ENCODE assay signal across 11 mouse cellular contexts in genomic region chr4:128841259-128841658, GRCm38 (mm10). TPM values are rescaled to one million over a fixed set of nuclear protein-coding genes. Genes with fewer than 3 reads are reported as not detected.
A peak's percentile ranks its signal among the peaks of the same experiment; 100 is the strongest.
DNase-seq lines count a peak whose midpoint lies in the region; ATAC-seq and TF ChIP-seq lines count a peak whose summit lies in the region.
"Had no signal": no experiment of that assay in that cellular context is flagged by ENCODE, and none has a peak within 500 bp of the region (broad histone marks: within the 10 kb centered on the region; RNA-seq: fewer than 3 reads in every experiment).

No protein-coding gene starts in this region.

- no peaks in the 10 kb centered on the region for H3K36me3 ChIP-seq in forebrain, embryonic 10.5 days (replicated peaks)
- no peaks in the 10 kb centered on the region for H3K36me3 ChIP-seq in forebrain, embryonic 12.5 days (replicated peaks)
- H3K36me3 ChIP-seq in CH12.LX (replicated peaks in 1 of 2; ENCODE audit: control insufficient read depth in 1 of 2, insufficient read depth in 1 of 2, low read length in 1 of 2) = no peaks in the 10 kb centered on the region
- no peaks in the 10 kb centered on the region for H3K36me3 ChIP-seq in embryonic facial prominence, embryonic 14.5 days (ENCODE audit: control insufficient read depth, insufficient read depth, low read length)

- 0 out of 2 replicates have a peak overlapping the region, but pooled peaks have one; percentile 8 for H3K27ac ChIP-seq in forebrain, embryonic 10.5 days
- no peak overlapping the region for H3K27ac ChIP-seq in forebrain, embryonic 12.5 days
- H3K27ac ChIP-seq in CH12.LX (ENCODE audit: insufficient read depth, low read depth) = no peak overlapping the region
- no peak overlapping the region for H3K27ac ChIP-seq in embryonic facial prominence, embryonic 14.5 days (replicated peaks; ENCODE audit: low read depth, low read length)
- H3K27ac ChIP-seq: liver, embryonic 14.5 days had no signal

- in situ Hi-C loops in CH12.LX (cut with MboI; ENCODE audit: low pct_ligation_motif_present, low pct_unique_long_range_greater_than_20kb, low sequenced_read_pairs) = no loop called here

- H3K4me3 ChIP-seq in forebrain, embryonic 10.5 days = no peak overlapping the region
- H3K4me3 ChIP-seq in forebrain, embryonic 12.5 days (replicated peaks) = no peak overlapping the region
- no peak overlapping the region for H3K4me3 ChIP-seq in CH12.LX (replicated peaks in 1 of 3; ENCODE audit: low read depth in 2 of 3, low read length in 2 of 3, poor library complexity in 1 of 3)
- no peak overlapping the region for H3K4me3 ChIP-seq in embryonic facial prominence, embryonic 14.5 days (ENCODE audit: low read depth, low read length)
- H3K4me3 ChIP-seq: myocyte had no signal

- no peak for DNase-seq in forebrain, embryonic 10.5 days (ENCODE audit: extremely low spot score, low spot score)
- DNase-seq in kidney, postnatal 14 days = peak; percentile 14
- no peak for DNase-seq in kidney, adult 11 months
- no peak for DNase-seq in CH12.LX (ENCODE audit: extremely low read depth)
- peak; percentile 33 for DNase-seq in embryonic facial prominence, embryonic 14.5 days (ENCODE audit: low spot score)
- no peak for DNase-seq in layer of hippocampus, adult 11-12 months (ENCODE audit: low spot score)
- DNase-seq in c-Kit-positive CD71-positive TER-119-positive erythroid progenitor cells, embryonic 14.5 days (ENCODE audit: low spot score) = no peak

- H3K27me3 ChIP-seq in forebrain, embryonic 10.5 days (ENCODE audit: poor library complexity, severe bottlenecking) = no peaks in the 10 kb centered on the region
- no peaks in the 10 kb centered on the region for H3K27me3 ChIP-seq in forebrain, embryonic 12.5 days
- H3K27me3 ChIP-seq in CH12.LX (replicated peaks) = no peaks in the 10 kb centered on the region
- no peaks in the 10 kb centered on the region for H3K27me3 ChIP-seq in embryonic facial prominence, embryonic 14.5 days (replicated peaks; ENCODE audit: control insufficient read depth, insufficient read depth, low read length)

- no peaks in the 10 kb centered on the region for H3K79me2 ChIP-seq in CH12.LX (replicated peaks; ENCODE audit: control insufficient read depth, extremely low read depth, insufficient read depth, poor library complexity, severe bottlenecking)

- peaks cover 55% of the 10 kb centered on the region for H3K4me1 ChIP-seq in forebrain, embryonic 10.5 days
- H3K4me1 ChIP-seq in forebrain, embryonic 12.5 days = peaks cover 39% of the 10 kb centered on the region
- H3K4me1 ChIP-seq in CH12.LX (ENCODE audit: control insufficient read depth in 1 of 2, insufficient read depth in 2 of 2) = peaks cover 13 to 31% of the 10 kb centered on the region in 2 experiments
- H3K4me1 ChIP-seq in embryonic facial prominence, embryonic 14.5 days (ENCODE audit: control insufficient read depth, insufficient read depth, low read length) = peaks cover 25% of the 10 kb centered on the region

- 75% methylated on average over 8 of the region's 8 CpGs for WGBS in forebrain, embryonic 10.5 days
- 50% methylated on average over 8 of the region's 8 CpGs for WGBS in forebrain, embryonic 12.5 days
- 58% methylated on average over 8 of the region's 8 CpGs for WGBS in embryonic facial prominence, embryonic 14.5 days

- no peak for TF ChIP-seq CTCF in CH12.LX (conservative IDR thresholded peaks at IDR 0.05 in 1 of 2, IDR thresholded peaks at IDR 0.05 in 1 of 2; ENCODE audit: low read depth in 2 of 2, low read length in 2 of 2)

- no peak for TF ChIP-seq RAD21 in CH12.LX (IDR thresholded peaks at IDR 0.05; ENCODE audit: low read depth, low read length)

- no peak for TF ChIP-seq POLR2A in CH12.LX (IDR thresholded peaks at IDR 0.05; ENCODE audit: low read depth, low read length)

- H3K9ac ChIP-seq in forebrain, embryonic 12.5 days = no peak overlapping the region
- H3K9ac ChIP-seq in CH12.LX (ENCODE audit: insufficient read depth, low read depth) = no peak overlapping the region
- no peak overlapping the region for H3K9ac ChIP-seq in embryonic facial prominence, embryonic 14.5 days (ENCODE audit: low read depth, low read length)
- H3K9ac ChIP-seq: liver, embryonic 14.5 days had no signal

- no peak for TF ChIP-seq EP300 in CH12.LX (IDR thresholded peaks at IDR 0.05; ENCODE audit: low read length)

- ATAC-seq in forebrain, embryonic 12.5 days (ENCODE audit: low FRiP score) = no peak
- no peak; the same call in 1 of the 2 replicates for ATAC-seq in embryonic facial prominence, embryonic 14.5 days (ENCODE audit: low read depth)
- ATAC-seq: intestine, embryonic 16.5 days had no signal

- dilution Hi-C loops in CH12.LX (cut with MboI; ENCODE audit: extremely low pct_ligation_motif_present, extremely low pct_unique_long_range_greater_than_20kb, low sequenced_read_pairs) = no loop called here

- H3K9me3 ChIP-seq in forebrain, embryonic 10.5 days = no peaks in the 10 kb centered on the region
- H3K9me3 ChIP-seq in forebrain, embryonic 12.5 days = no peaks in the 10 kb centered on the region
- no peaks in the 10 kb centered on the region for H3K9me3 ChIP-seq in CH12.LX (replicated peaks; ENCODE audit: low read length)
- H3K9me3 ChIP-seq in embryonic facial prominence, embryonic 14.5 days (ENCODE audit: control insufficient read depth, low read length) = no peaks in the 10 kb centered on the region

- H3K4me2 ChIP-seq in forebrain, embryonic 12.5 days = no peak overlapping the region
- H3K4me2 ChIP-seq in CH12.LX (ENCODE audit: insufficient read depth, low read depth, poor library complexity, severe bottlenecking) = peak overlapping the region; percentile 74
- no peak overlapping the region for H3K4me2 ChIP-seq in embryonic facial prominence, embryonic 14.5 days (ENCODE audit: low read depth, low read length)

TF ChIP-seq in CH12.LX, 34 proteins besides CTCF, POLR2A, EP300 and RAD21:
- TF ChIP-seq USF2 (conservative IDR thresholded peaks at IDR 0.05; ENCODE audit: low read depth, low read length) (peak; percentile 59), JUN (IDR thresholded peaks at IDR 0.05; ENCODE audit: insufficient read depth, low read depth, low read length) (no peak), ZC3H11A (IDR thresholded peaks at IDR 0.05; ENCODE audit: low read depth, low read length) (no peak), MAX (IDR thresholded peaks at IDR 0.05; ENCODE audit: low read length) (no peak), NRF1 (IDR thresholded peaks at IDR 0.05; ENCODE audit: low read depth, low read length) (no peak), ZKSCAN1 (IDR thresholded peaks at IDR 0.05; ENCODE audit: borderline replicate concordance, low read depth, low read length) (no peak), MEF2A (IDR thresholded peaks at IDR 0.05; ENCODE audit: borderline replicate concordance, low read depth, low read length) (no peak), USF1 (IDR thresholded peaks at IDR 0.05; ENCODE audit: low read depth, low read length) (peak; percentile 69), MXI1 (IDR thresholded peaks at IDR 0.05; ENCODE audit: low read depth, low read length) (no peak), MYC (IDR thresholded peaks at IDR 0.05; ENCODE audit: low read depth, low read length) (no peak), TBP (conservative IDR thresholded peaks at IDR 0.05; ENCODE audit: low read depth, low read length) (no peak), TCF12 (IDR thresholded peaks at IDR 0.05; ENCODE audit: low read depth, low read length) (no peak), RCOR1 (conservative IDR thresholded peaks at IDR 0.05; ENCODE audit: low read depth, low read length) (no peak), UBTF (IDR thresholded peaks at IDR 0.05; ENCODE audit: low read depth, low read length) (no peak), ETS1 (conservative IDR thresholded peaks at IDR 0.05; ENCODE audit: low read depth, low read length) (no peak)

RNA-seq across cellular contexts. Expression of gene Zfp362, which starts 35.4 kb away (rescaled TPM):
- 37.1 and 37.3 TPM in 2 replicates for polyA plus RNA-seq in forebrain, embryonic 10.5 days (2016; fragmentation: Nextera tagmentation; extraction: Ambion mirVana)
- 41.9 and 43.7 TPM in 2 replicates for polyA plus RNA-seq in forebrain, embryonic 12.5 days (2016; fragmentation: Nextera tagmentation; extraction: Ambion mirVana)
- 16.1 and 17.8 TPM in 2 replicates for total RNA-seq in CH12.LX (2012; rRNA removed)
- total RNA-seq in CH12.LX (2014; rRNA removed) = 9.7 and 9.9 TPM in 2 replicates
- polyA plus RNA-seq in CH12.LX (2012; ENCODE audit: insufficient read length, low read depth) = 49.2 and 70.1 TPM in 2 replicates
- polyA plus RNA-seq in embryonic facial prominence, embryonic 14.5 days (2014; fragmentation: Nextera tagmentation; extraction: Ambion mirVana) = 28.6 and 34.0 TPM in 2 replicates

RNA-seq across cellular contexts. Expression of gene Trim62, which starts 42.1 kb away (rescaled TPM):
- polyA plus RNA-seq in forebrain, embryonic 10.5 days (2016; fragmentation: Nextera tagmentation; extraction: Ambion mirVana) = 6.8 and 7.4 TPM in 2 replicates
- polyA plus RNA-seq in forebrain, embryonic 12.5 days (2016; fragmentation: Nextera tagmentation; extraction: Ambion mirVana) = 12.5 and 12.6 TPM in 2 replicates
- total RNA-seq in CH12.LX (2012; rRNA removed) (0.98 and 1.1 TPM in 2 replicates), CH12.LX (2014; rRNA removed) (0.40 and 0.46 TPM in 2 replicates)
- polyA plus RNA-seq in CH12.LX (2012; ENCODE audit: insufficient read length, low read depth) = 1.8 and 2.7 TPM in 2 replicates
- 8.8 and 9.2 TPM in 2 replicates for polyA plus RNA-seq in embryonic facial prominence, embryonic 14.5 days (2014; fragmentation: Nextera tagmentation; extraction: Ambion mirVana)

Comparison
In these comparisons a context has a peak if more than half of its experiments do, and no peak if none do; other contexts are left out.
1. DNase-seq: peak in kidney, postnatal 14 days (single experiment) and embryonic facial prominence, embryonic 14.5 days (single experiment); none in forebrain, embryonic 10.5 days (single experiment), kidney, adult 11 months (single experiment), CH12.LX (single experiment), layer of hippocampus, adult 11-12 months (single experiment) and c-Kit-positive CD71-positive TER-119-positive erythroid progenitor cells, embryonic 14.5 days (single experiment).